Mouse (Mus musculus) G1E (cell line): ENCODE results near the gene Gm20683. TPM values are rescaled to one million over a fixed set of nuclear protein-coding genes. Genes with fewer than 3 reads are reported as not detected.
A peak's percentile ranks its signal among the peaks of the same experiment; 100 is the strongest.

Experiments
- ATAC-seq: 2 replicates; pipeline ENCODE4 v1.8.0; 2016; ENCODE audit warnings: mild to moderate bottlenecking; ENCODE audit not compliant: insufficient number of reproducible peaks, poor library complexity, low FRiP score, severe bottlenecking; ENCODE audit errors: extremely low read depth
- DNase-seq: peaks from one replicate; pipeline ENCODE4 v3.0.0; 2012; ENCODE audit warnings: low spot score
- H3K27me3 ChIP-seq: 2 replicates; pipeline ENCODE4 v1.6.1; 2012; ENCODE audit warnings: mild to moderate bottlenecking, low read length, inconsistent platforms; ENCODE audit not compliant: insufficient read depth
- H3K36me3 ChIP-seq: replicated peaks from 2 replicates; pipeline ENCODE3; 2012; ENCODE audit warnings: mild to moderate bottlenecking, inconsistent platforms
- H3K4me1 ChIP-seq: 2 replicates; pipeline ENCODE4 v1.6.1; 2012; ENCODE audit warnings: low read depth, low read length, inconsistent platforms, mixed read lengths; ENCODE audit not compliant: insufficient read depth
- H3K4me3 ChIP-seq: 2 replicates; pipeline ENCODE4 v1.5.1; 2012; ENCODE audit warnings: low read depth, mild to moderate bottlenecking, inconsistent platforms, low read length, moderate library complexity, mixed read lengths
- H3K9me3 ChIP-seq: replicated peaks from 2 replicates; pipeline ENCODE4 v1.6.1; 2012; ENCODE audit warnings: inconsistent platforms
- CTCF ChIP-seq: IDR thresholded peaks from 2 replicates; pipeline ENCODE4 v1.5.1; 2012; ENCODE audit warnings: low read depth, low read length, inconsistent platforms, mixed read lengths
- GATA1 ChIP-seq: IDR thresholded peaks from 2 replicates; pipeline ENCODE4 v1.6.1; 2012; ENCODE audit warnings: borderline replicate concordance, low read length, inconsistent platforms, mixed read lengths
- GATA2 ChIP-seq: IDR thresholded peaks from 2 replicates; pipeline ENCODE4 v1.6.1; 2012; ENCODE audit warnings: low read depth, low read length, inconsistent platforms, borderline replicate concordance
- POLR2AphosphoS5 ChIP-seq: IDR thresholded peaks from 2 replicates; pipeline ENCODE4 v1.6.1; 2012; ENCODE audit warnings: low read depth, low read length, inconsistent platforms; ENCODE audit not compliant: insufficient replicate concordance
- TAL1 ChIP-seq: conservative IDR thresholded peaks from 2 replicates; pipeline ENCODE4 v1.6.1; 2012; ENCODE audit warnings: low read depth, low read length, inconsistent platforms, mixed read lengths
- polyA plus RNA-seq: library from polyadenylated mRNA; stranded (reverse); fragments of >175 nt; gene quantifications from 2 replicates; pipeline ENCODE4 v1.2.3, GENCODE M21; 2012
- total RNA-seq, 2 experiments: library from RNA; stranded (forward) in 1 of 2; stranded (reverse) in 1 of 2; fragments of 200-1000 nt in 1 of 2; fragments of >200 nt in 1 of 2; fragmentation: Nextera tagmentation in 1 of 2; gene quantifications; 2 replicates each; pipeline ENCODE4 v1.2.3; 2014 to 2017

The Gm20683 gene
- total and polyA plus RNA-seq, 3 experiments = 1.1 to 12.4 (median 3.0) TPM

DNA sequence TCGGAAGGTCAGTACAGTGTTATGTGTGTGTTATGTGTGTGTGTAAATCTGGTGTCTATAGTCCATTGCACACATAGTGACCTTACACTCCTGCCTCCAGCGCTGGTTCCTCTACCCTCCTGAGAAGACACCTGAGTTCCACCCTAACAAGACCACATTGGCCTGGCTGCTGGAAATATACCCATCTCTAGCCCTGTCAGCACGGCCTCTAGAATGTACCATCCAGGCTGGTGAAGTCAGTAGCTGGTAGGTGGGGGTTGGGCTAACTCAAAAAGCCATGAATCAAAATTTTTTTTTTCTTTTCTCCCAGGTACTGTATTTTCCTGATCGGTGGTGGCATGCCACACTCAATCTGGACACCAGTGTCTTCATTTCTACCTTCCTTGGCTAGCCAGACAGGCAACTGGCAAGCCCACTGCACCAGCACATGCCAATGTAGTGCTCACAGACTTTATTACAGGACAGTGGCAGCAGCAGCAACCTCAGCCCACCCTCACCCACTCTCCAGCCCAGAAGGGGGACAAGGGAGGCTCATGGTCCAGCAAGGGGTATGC, 11.3 kb downstream of the Gm20683 start:
- H3K4me3 ChIP-seq = peak overlapping the region; percentile 21; the same call in 1 of the 2 replicates
- TF ChIP-seq CTCF = no peak
- no peak for TF ChIP-seq GATA1
- no peak for TF ChIP-seq POLR2AphosphoS5
- TF ChIP-seq GATA2 = no peak
- TF ChIP-seq TAL1 = no peak

DNA sequence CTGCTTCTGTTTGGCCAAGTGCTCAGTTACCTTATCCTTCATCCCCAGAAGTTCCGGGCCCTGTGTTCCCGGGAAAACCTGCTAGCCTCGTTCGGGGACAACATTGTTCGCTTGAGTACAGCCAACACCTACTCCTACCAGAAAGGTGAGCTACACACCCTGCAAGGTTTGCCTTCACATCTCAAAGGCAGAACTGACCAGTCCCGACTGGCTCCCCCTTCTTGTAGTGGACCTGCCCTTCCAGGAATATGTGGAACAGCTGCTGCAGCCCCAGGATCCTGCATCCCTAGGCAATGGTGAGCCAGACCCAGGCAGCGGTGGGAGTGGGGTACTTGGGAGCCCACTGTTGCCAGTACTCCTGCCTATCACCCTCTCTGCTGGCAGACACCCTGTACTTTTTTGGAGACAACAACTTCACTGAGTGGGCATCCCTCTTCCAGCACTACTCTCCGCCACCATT, 12.0 kb downstream of the Gm20683 start:
- H3K4me3 ChIP-seq = no peak overlapping the region
- no peaks in the 10 kb centered on the region for H3K9me3 ChIP-seq
- H3K4me1 ChIP-seq = peaks cover 84% of the 10 kb centered on the region
- no peak for DNase-seq
- TF ChIP-seq CTCF (no peak), POLR2AphosphoS5 (no peak), GATA2 (no peak), GATA1 (no peak), TAL1 (no peak)
- peaks cover 85% of the 10 kb centered on the region for H3K36me3 ChIP-seq
- H3K27me3 ChIP-seq = no peaks in the 10 kb centered on the region
- ATAC-seq = no peak

More for the DNA sequence above, 11.3 kb downstream of the Gm20683 start:
- no peak for ATAC-seq
- Histone ChIP-seq H3K4me1 (peaks cover 84% of the 10 kb centered on the region), H3K27me3 (no peaks in the 10 kb centered on the region), H3K9me3 (no peaks in the 10 kb centered on the region), H3K36me3 (peaks cover 85% of the 10 kb centered on the region)
- DNase-seq = no peak

DNA sequence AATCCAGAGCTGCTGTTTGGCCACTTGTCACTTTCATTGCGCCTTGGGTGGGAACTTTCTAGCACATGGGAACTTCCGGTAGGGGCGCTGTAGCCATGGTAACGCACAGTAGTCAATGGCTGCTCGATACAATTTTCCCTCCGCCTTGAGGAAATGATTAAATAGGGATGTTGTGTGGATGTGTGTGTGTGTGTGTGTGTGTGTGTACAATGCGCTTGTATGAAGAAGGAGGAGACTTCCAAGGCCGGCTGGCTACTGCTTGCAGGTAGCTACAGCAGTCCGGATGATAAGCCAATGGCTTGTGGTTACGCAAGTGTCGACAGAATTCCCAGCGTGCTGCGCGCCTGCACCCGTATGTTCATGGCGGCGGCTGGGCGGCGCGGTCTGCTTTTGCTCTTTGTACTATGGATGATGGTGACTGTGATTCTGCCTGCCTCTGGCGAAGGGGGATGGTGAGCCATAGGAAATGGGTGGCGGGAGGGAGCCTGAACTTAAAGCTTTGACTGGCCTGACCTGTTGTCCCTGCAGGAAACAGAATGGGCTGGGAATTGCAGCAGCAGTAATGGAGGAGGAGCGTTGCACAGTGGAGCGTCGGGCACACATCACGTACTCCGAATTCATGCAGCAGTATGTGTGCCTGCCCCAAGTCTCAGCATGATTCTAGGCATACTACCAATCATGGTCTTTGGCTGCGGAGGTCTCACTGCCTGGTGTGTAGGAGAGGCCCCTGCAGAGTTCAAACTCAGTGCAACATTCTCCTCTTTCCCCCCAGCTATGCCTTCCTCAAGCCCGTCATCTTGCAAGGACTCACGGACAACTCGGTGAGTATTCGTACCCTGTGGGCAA, 12.6 kb downstream of the Gm20683 start, which contains the start of gene Jmjd8:
Gene Jmjd8 (plus strand): TSS at position 156 of the 846 bp plus-strand sequence.
- DNase-seq (no peak), ATAC-seq (no peak)
- TF ChIP-seq CTCF (no peak), POLR2AphosphoS5 (no peak; the same call in 1 of the 2 replicates), GATA2 (no peak), GATA1 (no peak), TAL1 (no peak)
- Histone ChIP-seq H3K4me1 (peaks cover 84% of the 10 kb centered on the region), H3K36me3 (peaks cover 84% of the 10 kb centered on the region), H3K9me3 (no peaks in the 10 kb centered on the region), H3K27me3 (no peaks in the 10 kb centered on the region), H3K4me3 (peak within 1 kb of the TSS; percentile 21; the same call in 1 of the 2 replicates)

DNA sequence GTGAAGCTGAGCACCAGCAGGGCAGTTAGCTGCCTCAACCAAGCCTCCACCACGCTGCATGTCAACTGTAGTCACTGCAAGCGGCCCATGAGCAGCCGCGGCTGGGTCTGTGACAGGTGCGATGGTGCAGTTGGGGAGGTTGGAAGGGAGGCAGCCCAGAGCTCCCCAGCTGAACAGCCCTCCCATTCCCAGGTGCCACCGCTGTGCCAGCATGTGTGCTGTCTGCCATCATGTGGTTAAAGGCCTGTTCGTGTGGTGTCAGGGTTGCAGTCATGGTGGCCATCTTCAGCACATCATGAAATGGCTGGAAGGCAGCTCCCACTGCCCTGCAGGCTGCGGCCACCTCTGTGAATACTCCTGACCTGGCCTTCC, 13.4 kb downstream of the Gm20683 start:
- Histone ChIP-seq H3K36me3 (peaks cover 81% of the 10 kb centered on the region), H3K27me3 (no peaks in the 10 kb centered on the region), H3K4me1 (peaks cover 81% of the 10 kb centered on the region), H3K4me3 (no peak overlapping the region; the same call in 1 of the 2 replicates), H3K9me3 (no peaks in the 10 kb centered on the region)
- DNase-seq (no peak), ATAC-seq (no peak)
- TF ChIP-seq TAL1 (no peak), CTCF (no peak), POLR2AphosphoS5 (peak; percentile 33; the same call in 1 of the 2 replicates)

DNA sequence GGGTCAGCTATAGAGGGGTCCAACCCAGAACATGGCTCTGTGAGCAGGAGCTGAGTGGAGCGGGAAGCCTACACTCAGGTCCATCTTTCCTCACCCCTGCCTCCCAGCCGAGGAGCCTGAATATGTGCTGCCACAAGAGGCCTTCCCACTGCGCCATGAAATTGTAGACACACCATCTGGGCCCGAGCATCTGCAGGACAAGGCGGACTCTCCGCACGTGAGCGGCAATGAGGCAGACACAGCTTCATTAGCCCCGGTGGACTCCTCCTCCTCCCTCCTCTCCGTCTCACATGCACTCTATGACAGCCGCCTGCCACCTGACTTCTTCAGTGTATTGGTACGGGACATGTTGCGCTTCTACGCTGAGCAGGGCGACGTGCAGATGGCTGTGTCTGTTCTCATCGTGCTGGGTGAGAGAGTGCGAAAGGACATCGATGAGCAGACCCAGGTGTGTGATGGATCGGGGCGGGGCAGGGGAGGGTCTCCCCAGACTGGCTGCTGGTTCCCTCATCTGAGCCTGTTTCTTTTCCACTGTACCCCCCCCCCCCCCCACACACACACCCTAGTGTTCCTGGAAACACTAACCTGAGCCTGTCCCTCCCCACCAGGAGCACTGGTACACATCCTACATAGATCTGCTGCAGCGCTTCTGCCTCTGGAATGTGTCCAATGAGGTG, 13.9 kb downstream of the Gm20683 start:
- ATAC-seq (no peak), DNase-seq (no peak)
- TF ChIP-seq POLR2AphosphoS5 = no peak
- TF ChIP-seq CTCF = no peak
- no peak for TF ChIP-seq GATA1
- no peak for TF ChIP-seq GATA2
- TF ChIP-seq TAL1 = no peak
- Histone ChIP-seq H3K4me3 (peak overlapping the region; percentile 21; the same call in 1 of the 2 replicates), H3K27me3 (no peaks in the 10 kb centered on the region), H3K4me1 (peaks cover 84% of the 10 kb centered on the region), H3K36me3 (peaks cover 81% of the 10 kb centered on the region), H3K9me3 (no peaks in the 10 kb centered on the region)

DNA sequence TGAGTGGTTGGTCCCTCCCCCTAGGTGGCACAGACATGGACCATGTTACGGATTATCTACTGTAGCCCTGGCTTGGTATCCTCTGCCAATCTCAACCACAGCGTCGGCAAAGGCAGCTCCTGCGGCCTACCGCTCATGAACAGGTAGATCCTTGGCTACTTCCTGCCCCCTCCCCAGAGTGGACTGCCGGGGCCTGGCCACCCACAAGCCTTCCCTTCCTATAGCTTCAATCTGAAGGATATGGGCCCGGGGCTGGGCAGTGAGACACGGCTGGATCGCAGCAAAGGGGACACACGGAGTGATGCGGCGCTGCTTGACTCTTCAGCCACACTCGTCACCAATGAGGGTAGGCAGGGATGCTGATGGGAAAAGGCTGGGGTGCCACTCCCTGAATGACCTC, 14.6 kb downstream of the Gm20683 start:
- TF ChIP-seq TAL1 (no peak), GATA2 (no peak), CTCF (no peak), POLR2AphosphoS5 (no peak)
- H3K27me3 ChIP-seq = no peaks in the 10 kb centered on the region
- H3K4me1 ChIP-seq = peaks cover 85% of the 10 kb centered on the region
- no peaks in the 10 kb centered on the region for H3K9me3 ChIP-seq
- ATAC-seq (no peak), DNase-seq (no peak)
- H3K4me3 ChIP-seq = no peak overlapping the region
- H3K36me3 ChIP-seq = peaks cover 80% of the 10 kb centered on the region
